Mouse (Mus musculus): ENCODE data around the gene Dscam.

- TF ChIP-seq POLR2A (IDR thresholded peaks at IDR 0.05; ENCODE audit: low read depth, low read length) (no peak), CTCF (IDR thresholded peaks at IDR 0.05; ENCODE audit: extremely low read depth, insufficient read depth, insufficient read length, insufficient replicate concordance) (no peak)
Observed at GRCm38 (mm10) chr16:97190604-97191003, 20.1 kb upstream of the Dscam start.
